22 mouse cellular contexts compared by ENCODE assay signal in the genomic region with DNA sequence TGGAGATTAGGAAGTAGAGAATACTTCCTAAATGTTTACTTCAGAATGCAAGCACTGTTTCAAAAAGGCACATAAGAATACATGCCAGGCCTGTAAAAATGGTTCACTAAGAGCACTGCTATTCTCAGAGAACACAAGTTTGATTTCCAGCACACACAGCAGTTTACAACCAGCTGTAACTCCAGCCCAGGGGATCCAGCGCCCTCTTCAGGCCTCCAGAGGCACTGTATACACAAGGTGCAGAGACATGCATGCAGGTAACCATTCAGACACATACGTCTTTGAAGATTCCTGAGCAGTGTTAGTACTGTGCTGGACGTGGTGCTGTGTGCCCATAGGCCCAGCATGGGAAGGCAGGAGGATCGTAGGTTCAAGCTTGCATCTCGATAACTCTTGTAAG. TPM values are rescaled to one million over a fixed set of nuclear protein-coding genes. Genes with fewer than 3 reads are reported as not detected.
DNase-seq lines count a peak whose midpoint lies in the region; ATAC-seq and TF ChIP-seq lines count a peak whose summit lies in the region.
"Had no signal": no experiment of that assay in that cellular context is flagged by ENCODE, and none has a peak within 500 bp of the region (broad histone marks: within the 10 kb centered on the region; RNA-seq: fewer than 3 reads in every experiment).

No protein-coding gene starts in this region.

- H3K9ac ChIP-seq in intestine, postnatal 0 days (ENCODE audit: low read depth, low read length), result no peak overlapping the region
- no peak overlapping the region for H3K9ac ChIP-seq in intestine, embryonic 16.5 days (ENCODE audit: low read depth, low read length)
- H3K9ac ChIP-seq: forebrain, embryonic 13.5 days had no signal

- H3K4me2 ChIP-seq in intestine, postnatal 0 days (replicated peaks; ENCODE audit: low read depth), result no peak overlapping the region
- H3K4me2 ChIP-seq in intestine, embryonic 16.5 days (ENCODE audit: low read depth, low read length), result no peak overlapping the region
- H3K4me2 ChIP-seq: forebrain, embryonic 13.5 days; midbrain, embryonic 11.5 days had no signal

- H3K9me3 ChIP-seq in intestine, postnatal 0 days (ENCODE audit: control insufficient read depth), result no peaks in the 10 kb centered on the region
- no peaks in the 10 kb centered on the region for H3K9me3 ChIP-seq in intestine, embryonic 16.5 days (ENCODE audit: control insufficient read depth, low read length)
- H3K9me3 ChIP-seq: forebrain, embryonic 13.5 days had no signal

- WGBS in intestine, postnatal 0 days, result 92% methylated on average over 5 of the region's 5 CpGs
- WGBS in intestine, embryonic 16.5 days, result 94% methylated on average over 5 of the region's 5 CpGs
- WGBS in lung, adult 2 months, result 90% methylated on average over 5 of the region's 5 CpGs

- H3K36me3 ChIP-seq in intestine, postnatal 0 days (ENCODE audit: control insufficient read depth, insufficient read depth), result peaks cover 72% of the 10 kb centered on the region
- H3K36me3 ChIP-seq in intestine, embryonic 16.5 days (ENCODE audit: control insufficient read depth, insufficient read depth, low read length), result peaks cover 33% of the 10 kb centered on the region

- TF ChIP-seq CTCF in intestine, postnatal 0 days (IDR thresholded peaks at IDR 0.05; ENCODE audit: low read depth), result peak; percentile 57
- peak; percentile 17; the same call in 1 of the 2 replicates for TF ChIP-seq CTCF in lung, adult 2 months (IDR thresholded peaks at IDR 0.05; ENCODE audit: insufficient read depth, low read length)
- TF ChIP-seq CTCF in brain, embryonic 14.5 days (IDR thresholded peaks at IDR 0.05; ENCODE audit: borderline replicate concordance, extremely low read depth, insufficient read depth, insufficient read length), result peak; percentile 5; the same call in 1 of the 2 replicates

- no peaks in the 10 kb centered on the region for H3K4me1 ChIP-seq in intestine, postnatal 0 days (replicated peaks; ENCODE audit: control insufficient read depth, insufficient read depth, low read length)
- no peaks in the 10 kb centered on the region for H3K4me1 ChIP-seq in intestine, embryonic 16.5 days (ENCODE audit: control insufficient read depth, insufficient read depth, low read length)
- no peaks in the 10 kb centered on the region for H3K4me1 ChIP-seq in lung, adult 2 months (ENCODE audit: control insufficient read depth, insufficient read depth, low read length)
- H3K4me1 ChIP-seq: forebrain, embryonic 13.5 days had no signal

- H3K4me3 ChIP-seq in intestine, postnatal 0 days (ENCODE audit: low read depth, low read length), result no peak overlapping the region
- H3K4me3 ChIP-seq in intestine, embryonic 16.5 days (ENCODE audit: low read length), result no peak overlapping the region
- no peak overlapping the region for H3K4me3 ChIP-seq in lung, adult 2 months (replicated peaks; ENCODE audit: extremely low read depth, low read depth, low read length)
- H3K4me3 ChIP-seq: forebrain, embryonic 13.5 days; gastrocnemius, adult 2 months had no signal

- H3K27me3 ChIP-seq in intestine, postnatal 0 days (replicated peaks; ENCODE audit: control insufficient read depth, insufficient read depth, low read length), result no peaks in the 10 kb centered on the region
- no peaks in the 10 kb centered on the region for H3K27me3 ChIP-seq in intestine, embryonic 16.5 days (replicated peaks; ENCODE audit: control insufficient read depth, insufficient read depth, low read length)
- H3K27me3 ChIP-seq: forebrain, embryonic 13.5 days had no signal

- no peak overlapping the region for H3K27ac ChIP-seq in intestine, postnatal 0 days (ENCODE audit: low read depth, low read length)
- no peak overlapping the region for H3K27ac ChIP-seq in intestine, embryonic 16.5 days (ENCODE audit: low read length)
- H3K27ac ChIP-seq: forebrain, embryonic 13.5 days; gastrocnemius, adult 2 months had no signal

- intact Hi-C loops in heart, postnatal 10 days (cut with DNase I), result no loop called here

- TF ChIP-seq POLR2A in lung, adult 2 months (IDR thresholded peaks at IDR 0.05; ENCODE audit: borderline replicate concordance, extremely low read depth, low read depth, low read length), result no peak
- no peak for TF ChIP-seq POLR2A in brain, embryonic 14.5 days (IDR thresholded peaks at IDR 0.05; ENCODE audit: borderline replicate concordance, extremely low read depth, insufficient read depth, insufficient read length, poor library complexity, severe bottlenecking)

- DNase-seq in lung, adult 2 months, result no peak
- DNase-seq in lung, postnatal 14 days, result no peak
- DNase-seq in ES-CJ7 (ENCODE audit: low read depth, low spot score), result peak; percentile 52
- no peak for DNase-seq in brain, embryonic 14.5 days (ENCODE audit: low read depth)
- DNase-seq in adrenal gland, postnatal 4 days (ENCODE audit: low spot score in 2 of 2), result no peak
- DNase-seq in heart, postnatal 10 days, result no peak
- DNase-seq: adrenal gland, postnatal 25 days; B cell, adult 2 months; cerebellum, adult 9-11 months; embryo, embryonic 11 days; gastrocnemius, adult 2 months; kidney, postnatal 10 days; lung, postnatal 10 days; right cerebral cortex, postnatal 25 days; thymus, postnatal 36 days had no signal

- ATAC-seq in intestine, postnatal 0 days, result 0 out of 2 replicates have a peak, but pooled peaks have one; percentile 25
- ATAC-seq in intestine, embryonic 16.5 days, result no peak
- ATAC-seq: forebrain, embryonic 13.5 days; inflammation-experienced regulatory T-cells, adult 6 months had no signal

RNA-seq across cellular contexts. Expression of a gene that starts 17.1 kb away (rescaled TPM):
- polyA plus RNA-seq in intestine, postnatal 0 days (2015; fragmentation: Nextera tagmentation; extraction: Ambion mirVana), result 130 and 131 TPM in 2 replicates
- polyA plus RNA-seq in intestine, embryonic 16.5 days (2015; fragmentation: Nextera tagmentation; extraction: Ambion mirVana), result 145 and 153 TPM in 2 replicates
- polyA plus RNA-seq in lung, adult 2 months (2012; rRNA removed), result 8.4 and 12.3 TPM in 2 replicates
- 98.2 and 115 TPM in 2 replicates for polyA plus RNA-seq in brain, embryonic 14.5 days (2012; rRNA removed)
- 10 to 100 TPM; 46.3 to 51.1 TPM for total RNA-seq in adrenal gland, postnatal 4 days (2021)
- 10 to 100 TPM; 36.5 to 41.0 TPM for total RNA-seq in heart, postnatal 10 days (2021)

RNA-seq across cellular contexts. Expression of a gene that starts 30.7 kb away (rescaled TPM):
- 53.2 and 63.2 TPM in 2 replicates for polyA plus RNA-seq in intestine, postnatal 0 days (2015; fragmentation: Nextera tagmentation; extraction: Ambion mirVana)
- polyA plus RNA-seq in intestine, embryonic 16.5 days (2015; fragmentation: Nextera tagmentation; extraction: Ambion mirVana), result 49.8 and 76.7 TPM in 2 replicates
- not detected in 2 replicates for polyA plus RNA-seq in lung, adult 2 months (2012; rRNA removed)
- polyA plus RNA-seq in brain, embryonic 14.5 days (2012; rRNA removed), result 0.15 and 0.25 TPM in 2 replicates
- not detected for total RNA-seq in adrenal gland, postnatal 4 days (2021)
- total RNA-seq in heart, postnatal 10 days (2021), result not detected
- total RNA-seq: adrenal gland, postnatal 25 days; gastrocnemius, adult 2 months; granulocyte monocyte progenitor cell, adult 5-6 weeks; hematopoietic stem cell, adult 5-6 weeks had no signal
- polyA plus RNA-seq: forebrain, embryonic 13.5 days; inflammation-experienced regulatory T-cells, adult 6 months had no signal

Comparison
In these comparisons a context has a peak if more than half of its experiments do, and no peak if none do; other contexts are left out.
1. CTCF ChIP-seq: peak in every context shown above with its lines; median percentile 57 in intestine, postnatal 0 days; 17 in lung, adult 2 months; 5 in brain, embryonic 14.5 days.
2. RNA of a gene that starts 30.7 kb away (polyA plus RNA-seq): 53.2 to 63.2 TPM in intestine, postnatal 0 days and 49.8 to 76.7 TPM in intestine, embryonic 16.5 days; 0.15 to 0.25 TPM in brain, embryonic 14.5 days and not detected in lung, adult 2 months; every median in the first group is over 10 times any median in the second.